Mouse (Mus musculus) G1E (cell line): Measurements from ENCODE around the gene Samd14. TPM values are rescaled to one million over a fixed set of nuclear protein-coding genes. Genes with fewer than 3 reads are reported as not detected.
A peak's percentile ranks its signal among the peaks of the same experiment; 100 is the strongest.

Source experiments
- ATAC-seq: 2 replicates; pipeline ENCODE4 v1.8.0; 2016; ENCODE audit warnings: mild to moderate bottlenecking; ENCODE audit not compliant: insufficient number of reproducible peaks, poor library complexity, low FRiP score, severe bottlenecking; ENCODE audit errors: extremely low read depth
- DNase-seq: peaks from one replicate; pipeline ENCODE4 v3.0.0; 2012; ENCODE audit warnings: low spot score
- H3K27me3 ChIP-seq: 2 replicates; pipeline ENCODE4 v1.6.1; 2012; ENCODE audit warnings: mild to moderate bottlenecking, low read length, inconsistent platforms; ENCODE audit not compliant: insufficient read depth
- H3K36me3 ChIP-seq: replicated peaks from 2 replicates; pipeline ENCODE3; 2012; ENCODE audit warnings: mild to moderate bottlenecking, inconsistent platforms
- H3K4me1 ChIP-seq: 2 replicates; pipeline ENCODE4 v1.6.1; 2012; ENCODE audit warnings: low read depth, low read length, inconsistent platforms, mixed read lengths; ENCODE audit not compliant: insufficient read depth
- H3K4me3 ChIP-seq: 2 replicates; pipeline ENCODE4 v1.5.1; 2012; ENCODE audit warnings: low read depth, mild to moderate bottlenecking, inconsistent platforms, low read length, moderate library complexity, mixed read lengths
- H3K9me3 ChIP-seq: replicated peaks from 2 replicates; pipeline ENCODE4 v1.6.1; 2012; ENCODE audit warnings: inconsistent platforms
- CTCF ChIP-seq: IDR thresholded peaks from 2 replicates; pipeline ENCODE4 v1.5.1; 2012; ENCODE audit warnings: low read depth, low read length, inconsistent platforms, mixed read lengths
- GATA1 ChIP-seq: IDR thresholded peaks from 2 replicates; pipeline ENCODE4 v1.6.1; 2012; ENCODE audit warnings: borderline replicate concordance, low read length, inconsistent platforms, mixed read lengths
- GATA2 ChIP-seq: IDR thresholded peaks from 2 replicates; pipeline ENCODE4 v1.6.1; 2012; ENCODE audit warnings: low read depth, low read length, inconsistent platforms, borderline replicate concordance
- POLR2AphosphoS5 ChIP-seq: IDR thresholded peaks from 2 replicates; pipeline ENCODE4 v1.6.1; 2012; ENCODE audit warnings: low read depth, low read length, inconsistent platforms; ENCODE audit not compliant: insufficient replicate concordance
- TAL1 ChIP-seq: conservative IDR thresholded peaks from 2 replicates; pipeline ENCODE4 v1.6.1; 2012; ENCODE audit warnings: low read depth, low read length, inconsistent platforms, mixed read lengths
- polyA plus RNA-seq: library from polyadenylated mRNA; stranded (reverse); fragments of >175 nt; gene quantifications from 2 replicates; pipeline ENCODE4 v1.2.3, GENCODE M21; 2012
- total RNA-seq, 2 experiments: library from RNA; stranded (forward) in 1 of 2; stranded (reverse) in 1 of 2; fragments of 200-1000 nt in 1 of 2; fragments of >200 nt in 1 of 2; fragmentation: Nextera tagmentation in 1 of 2; gene quantifications; 2 replicates each; pipeline ENCODE4 v1.2.3; 2014 to 2017

The Samd14 gene
- total and polyA plus RNA-seq, 3 experiments: 26.1 to 356 (median 84.9) TPM

DNA sequence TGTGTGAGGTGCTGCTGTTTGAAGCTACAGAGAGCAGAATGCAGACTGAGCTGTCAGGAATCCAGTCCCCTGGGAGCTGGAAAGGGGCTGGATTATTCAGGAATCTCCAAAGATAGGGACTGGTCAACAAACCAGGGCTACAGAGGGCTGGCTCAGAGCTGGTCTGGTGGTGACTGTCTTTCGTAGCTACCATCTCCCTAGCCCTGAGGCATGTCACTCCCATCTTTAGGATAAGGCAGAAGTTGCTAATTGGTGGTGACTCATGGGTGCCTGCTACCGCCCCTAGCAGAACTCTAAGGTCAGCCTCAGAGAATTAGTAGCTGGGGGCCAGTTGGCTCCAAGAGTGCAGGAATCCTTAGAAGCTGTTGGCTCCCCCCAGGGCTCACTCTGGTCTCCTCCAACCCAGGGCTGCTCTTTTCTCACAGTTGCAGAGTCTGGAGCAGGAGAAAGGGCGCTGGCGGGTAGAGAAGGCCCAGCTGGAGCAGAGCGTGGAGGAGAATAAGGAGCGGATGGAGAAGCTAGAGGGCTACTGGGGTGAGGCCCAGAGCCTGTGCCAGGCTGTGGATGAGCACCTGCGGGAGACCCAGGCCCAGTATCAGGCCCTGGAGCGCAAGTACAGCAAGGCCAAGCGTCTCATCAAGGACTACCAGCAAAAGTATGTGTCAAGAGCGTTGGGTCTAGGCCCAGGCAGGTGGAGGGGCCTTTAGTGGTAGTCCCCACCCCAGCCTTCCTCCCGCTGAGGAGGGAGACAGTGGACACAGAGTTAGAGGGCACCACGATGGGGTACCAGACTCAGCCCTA, 5.3 kb upstream of the Samd14 start:
- peaks cover 99% of the 10 kb centered on the region for H3K4me1 ChIP-seq
- TF ChIP-seq CTCF (no peak), GATA2 (no peak), POLR2AphosphoS5 (no peak), GATA1 (no peak), TAL1 (no peak)
- DNase-seq: no peak
- peaks cover 79% of the 10 kb centered on the region for H3K36me3 ChIP-seq
- H3K27me3 ChIP-seq: no peaks in the 10 kb centered on the region
- ATAC-seq: no peak
- H3K9me3 ChIP-seq: no peaks in the 10 kb centered on the region
- no peak overlapping the region for H3K4me3 ChIP-seq

DNA sequence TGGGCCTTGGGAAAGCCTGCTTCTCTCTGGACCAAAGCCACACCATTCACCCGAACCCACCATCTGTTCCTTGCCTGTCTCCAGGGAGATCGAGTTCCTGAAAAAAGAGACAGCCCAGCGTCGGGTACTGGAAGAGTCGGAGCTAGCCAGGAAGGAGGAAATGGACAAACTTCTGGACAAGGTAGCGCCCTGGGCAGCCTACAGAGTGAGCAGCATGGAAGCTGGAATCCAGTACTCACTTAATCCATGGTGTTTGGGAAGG, 4.8 kb upstream of the Samd14 start:
- H3K9me3 ChIP-seq: no peaks in the 10 kb centered on the region
- H3K27me3 ChIP-seq: no peaks in the 10 kb centered on the region
- DNase-seq: no peak
- H3K36me3 ChIP-seq: peaks cover 74% of the 10 kb centered on the region
- H3K4me3 ChIP-seq: no peak overlapping the region
- TF ChIP-seq GATA2: no peak
- TF ChIP-seq TAL1: no peak
- TF ChIP-seq POLR2AphosphoS5: no peak
- TF ChIP-seq CTCF: no peak
- TF ChIP-seq GATA1: no peak
- peaks cover 98% of the 10 kb centered on the region for H3K4me1 ChIP-seq
- no peak for ATAC-seq

DNA sequence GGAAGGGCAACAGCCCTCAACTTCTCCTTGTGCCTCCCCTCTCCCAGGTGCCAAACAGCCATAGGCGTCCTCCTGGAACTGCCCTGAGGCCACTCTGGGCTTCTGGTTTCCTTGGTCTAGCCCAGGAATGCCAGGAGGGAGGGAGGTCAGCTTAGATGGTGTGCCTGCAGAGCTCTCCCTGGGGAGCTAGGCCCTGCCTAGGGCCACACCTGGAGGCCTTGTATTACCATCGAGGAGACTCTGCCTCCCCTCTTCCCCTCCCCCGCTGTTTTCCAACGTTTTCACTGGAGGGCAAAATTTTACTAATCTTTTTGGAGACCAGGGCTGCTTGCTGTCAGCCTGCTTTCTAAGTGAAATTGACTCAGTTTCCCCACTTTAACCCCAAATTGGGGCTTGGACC, 3.6 kb upstream of the Samd14 start:
- DNase-seq: no peak
- TF ChIP-seq GATA2: no peak
- TF ChIP-seq CTCF: no peak
- TF ChIP-seq TAL1: no peak
- no peak for TF ChIP-seq POLR2AphosphoS5
- TF ChIP-seq GATA1: no peak
- peaks cover 88% of the 10 kb centered on the region for H3K4me1 ChIP-seq
- H3K27me3 ChIP-seq: no peaks in the 10 kb centered on the region
- peak overlapping the region; percentile 56; the same call in 1 of the 2 replicates for H3K4me3 ChIP-seq
- no peak for ATAC-seq
- peaks cover 62% of the 10 kb centered on the region for H3K36me3 ChIP-seq
- no peaks in the 10 kb centered on the region for H3K9me3 ChIP-seq

DNA sequence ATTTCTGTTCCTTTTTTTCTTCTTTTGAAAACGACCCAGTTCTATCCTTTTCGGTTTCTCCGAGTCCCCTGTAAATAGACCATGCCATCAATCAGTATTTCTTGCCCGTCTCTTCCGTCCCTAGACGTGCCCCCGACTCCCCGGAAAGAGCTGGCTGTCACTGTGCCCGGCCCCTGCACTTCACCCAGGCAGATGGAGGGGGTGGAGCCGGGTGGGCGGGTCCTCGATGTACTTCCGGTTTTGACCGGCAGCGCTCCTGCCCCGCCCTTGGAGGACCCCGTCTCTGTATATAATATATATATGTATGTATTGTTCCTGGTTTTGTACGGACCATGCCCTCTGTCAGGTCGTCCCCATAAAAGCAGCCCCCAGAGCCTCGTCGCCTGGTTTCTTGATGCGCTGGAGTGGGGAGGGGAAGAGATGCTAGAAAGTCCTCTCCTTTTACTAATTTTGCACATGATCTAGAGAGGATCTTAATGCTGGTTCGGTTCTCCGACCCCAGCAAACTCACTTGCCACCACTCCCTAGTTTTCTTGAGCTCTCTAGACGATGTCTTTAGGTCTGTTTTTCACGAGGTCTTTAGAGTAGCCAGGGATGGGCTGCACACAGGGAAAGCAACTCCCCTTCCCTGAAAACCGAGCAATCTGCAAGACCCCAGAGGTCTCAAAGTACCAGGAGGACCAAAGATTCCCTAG, 3.0 kb upstream of the Samd14 start:
- no peak for TF ChIP-seq CTCF
- no peak for TF ChIP-seq POLR2AphosphoS5
- TF ChIP-seq TAL1: no peak
- no peak for TF ChIP-seq GATA2
- TF ChIP-seq GATA1: no peak
- ATAC-seq (peak; percentile 46; the same call in 1 of the 2 replicates), DNase-seq (peak; percentile 89)
- Histone ChIP-seq H3K4me1 (peaks cover 89% of the 10 kb centered on the region), H3K27me3 (no peaks in the 10 kb centered on the region), H3K9me3 (no peaks in the 10 kb centered on the region), H3K36me3 (peaks cover 55% of the 10 kb centered on the region), H3K4me3 (peak overlapping the region; percentile 56; the same call in 1 of the 2 replicates)

DNA sequence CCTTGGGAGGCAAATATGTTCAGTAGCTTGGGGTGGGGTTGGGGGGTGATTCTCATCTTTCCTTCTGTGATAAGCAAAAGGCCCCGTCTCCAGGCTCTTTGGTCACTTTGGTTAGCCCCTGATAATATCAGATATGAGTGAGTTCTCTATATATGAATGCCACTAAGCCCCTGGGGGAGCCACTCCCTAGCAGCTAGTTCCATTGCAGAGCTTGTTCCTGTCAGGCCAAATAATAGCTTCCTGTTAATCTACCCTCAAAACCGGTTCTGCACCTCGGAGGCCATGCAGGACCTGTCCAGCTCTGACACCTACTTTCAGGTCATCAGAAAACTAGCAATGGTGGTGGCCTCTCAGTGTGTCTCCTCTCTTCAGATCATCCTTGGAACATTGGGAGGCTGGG, 2.3 kb upstream of the Samd14 start:
- no peak for DNase-seq
- Histone ChIP-seq H3K4me3 (peak overlapping the region; percentile 46; the same call in 1 of the 2 replicates), H3K36me3 (peaks cover 48% of the 10 kb centered on the region), H3K9me3 (no peaks in the 10 kb centered on the region), H3K27me3 (no peaks in the 10 kb centered on the region), H3K4me1 (peaks cover 89% of the 10 kb centered on the region)
- no peak for ATAC-seq
- TF ChIP-seq GATA1 (no peak), TAL1 (no peak), POLR2AphosphoS5 (no peak; the same call in 1 of the 2 replicates), CTCF (no peak), GATA2 (no peak)
